Mouse (Mus musculus) forebrain, embryonic 15.5 days (tissue): ENCODE data around the gene Ppp6r3. TPM values are rescaled to one million over a fixed set of nuclear protein-coding genes. Genes with fewer than 3 reads are reported as not detected.

ENCODE experiments used
- ATAC-seq: fragments of 200-750 bp; cut with Nextera tagmentation; replicated peaks from 2 replicates; pipeline ENCODE4 v1.8.0; 2017; ENCODE audit warnings: mild to moderate bottlenecking, moderate TSS enrichment, moderate library complexity
- H3K27ac ChIP-seq: fragments of 300-500 bp; sonication (generic); replicated peaks from 2 replicates; pipeline ENCODE4 v1.5.1; 2015; ENCODE audit warnings: mild to moderate bottlenecking, inconsistent platforms
- H3K27me3 ChIP-seq: fragments of 300-500 bp; sonication (generic); 2 replicates; pipeline ENCODE4 v1.6.1; 2015; ENCODE audit warnings: inconsistent platforms
- H3K36me3 ChIP-seq: fragments of 300-500 bp; sonication (generic); 2 replicates; pipeline ENCODE4 v1.6.1; 2015; ENCODE audit warnings: mild to moderate bottlenecking, inconsistent platforms
- H3K4me1 ChIP-seq: fragments of 300-500 bp; sonication (generic); 2 replicates; pipeline ENCODE4 v1.6.1; 2015; ENCODE audit warnings: inconsistent platforms
- H3K4me2 ChIP-seq: fragments of 300-500 bp; sonication (generic); replicated peaks from 2 replicates; pipeline ENCODE4 v1.6.1; 2015; ENCODE audit warnings: mild to moderate bottlenecking, inconsistent platforms
- H3K4me3 ChIP-seq: fragments of 300-500 bp; sonication (generic); 2 replicates; pipeline ENCODE4 v1.5.1; 2015; ENCODE audit warnings: mild to moderate bottlenecking, inconsistent platforms
- H3K9ac ChIP-seq: fragments of 300-500 bp; sonication (generic); replicated peaks from 2 replicates; pipeline ENCODE4 v1.6.1; 2015; ENCODE audit warnings: mild to moderate bottlenecking, inconsistent platforms
- H3K9me3 ChIP-seq: fragments of 300-500 bp; sonication (generic); 2 replicates; pipeline ENCODE4 v1.6.1; 2016; ENCODE audit warnings: inconsistent platforms
- WGBS: fragments of 180-500 bp; shearing (Covaris S2); methylation state at CpG from one replicate; pipeline ENCODE4 v1.1.7; 2015; ENCODE audit warnings: mixed read lengths; 5-methylcytosine and 5-hydroxymethylcytosine counted together
- polyA plus RNA-seq: library from polyadenylated mRNA; unstranded; fragments of >200 nt; fragmentation: Nextera tagmentation; extraction: Ambion mirVana; gene quantifications from 2 replicates; pipeline ENCODE4 v1.2.1, GENCODE M21; 2015

Ppp6r3 gene
- polyA plus RNA-seq = 62.5 and 69.6 TPM in 2 replicates

GRCm38 (mm10) chr19:3575632-3576384 is at the start of gene Ppp6r3:
Gene Ppp6r3, minus strand, starts transcription at chr19:3575749.
- Histone ChIP-seq H3K27ac (peak within 1 kb of the TSS; percentile 97), H3K27me3 (no peaks in the 10 kb centered on the region), H3K4me1 (peaks cover 30% of the 10 kb centered on the region), H3K36me3 (no peaks in the 10 kb centered on the region), H3K4me2 (peak within 1 kb of the TSS; percentile 73), H3K9me3 (no peaks in the 10 kb centered on the region), H3K9ac (peak within 1 kb of the TSS; percentile 79), H3K4me3 (peak within 1 kb of the TSS; percentile 62)
- ATAC-seq = peak; percentile 96
- under 1% methylated on average over 50 of the region's 51 CpGs for WGBS

DNA sequence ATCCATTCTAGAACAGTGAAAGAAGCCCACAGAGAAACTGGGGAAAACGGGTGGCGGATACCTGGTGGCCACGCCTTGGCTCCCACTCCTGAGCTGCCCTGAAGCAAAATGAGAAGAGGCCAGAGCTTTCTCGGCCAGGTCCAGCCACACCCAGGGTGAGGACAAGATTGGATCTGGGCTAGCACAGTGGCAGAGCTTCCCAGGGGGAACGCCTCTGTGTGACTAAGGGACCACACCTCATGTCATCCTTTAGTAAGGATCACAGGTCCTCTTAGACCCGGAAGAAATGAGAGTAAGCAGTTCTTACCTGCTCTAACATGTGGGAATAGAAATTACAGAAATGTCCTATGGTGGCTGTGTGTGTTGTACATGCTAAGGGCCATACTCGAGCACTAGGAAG is 49.6 kb upstream of the Ppp6r3 start:
- Histone ChIP-seq H3K4me2 (no peak overlapping the region), H3K4me3 (no peak overlapping the region), H3K36me3 (peaks cover 8% of the 10 kb centered on the region), H3K27ac (no peak overlapping the region), H3K9me3 (no peaks in the 10 kb centered on the region), H3K27me3 (no peaks in the 10 kb centered on the region), H3K4me1 (no peaks in the 10 kb centered on the region), H3K9ac (no peak overlapping the region)
- no peak for ATAC-seq
- 91% methylated on average over 7 of the region's 7 CpGs for WGBS

- H3K4me3 ChIP-seq = no peak overlapping the region
- H3K4me1 ChIP-seq = no peaks in the 10 kb centered on the region
- H3K9me3 ChIP-seq = no peaks in the 10 kb centered on the region
- WGBS = 72% methylated on average over 5 of the region's 5 CpGs
- H3K36me3 ChIP-seq = peaks cover 20% of the 10 kb centered on the region
- no peak overlapping the region for H3K27ac ChIP-seq
- no peaks in the 10 kb centered on the region for H3K27me3 ChIP-seq
- ATAC-seq = no peak
- no peak overlapping the region for H3K4me2 ChIP-seq
- no peak overlapping the region for H3K9ac ChIP-seq
Observed at GRCm38 (mm10) chr19:3623824-3624223, 48.3 kb upstream of the Ppp6r3 start.

DNA sequence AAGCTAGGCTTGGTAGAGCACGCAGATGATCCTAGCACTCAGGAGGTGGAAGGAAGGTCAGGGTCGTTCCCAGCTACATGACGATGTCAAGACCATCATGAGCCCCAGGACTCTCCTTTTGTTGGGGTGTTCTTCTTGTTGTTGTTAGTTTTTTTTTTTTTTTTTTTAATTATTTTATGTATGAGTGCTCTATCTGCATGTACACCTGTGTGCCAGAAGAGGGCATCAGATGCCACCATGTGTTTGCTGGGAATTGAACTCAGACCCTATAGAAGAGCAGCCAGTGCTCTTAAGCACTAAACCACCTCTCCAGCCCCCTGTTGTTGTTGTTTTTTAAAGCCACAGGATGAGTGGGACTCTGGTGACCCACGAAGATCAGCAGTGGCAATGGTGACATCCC is 47.7 kb upstream of the Ppp6r3 start:
- Histone ChIP-seq H3K4me1 (no peaks in the 10 kb centered on the region), H3K4me2 (no peak overlapping the region), H3K9me3 (no peaks in the 10 kb centered on the region), H3K27ac (no peak overlapping the region), H3K4me3 (no peak overlapping the region), H3K27me3 (no peaks in the 10 kb centered on the region), H3K9ac (no peak overlapping the region), H3K36me3 (peaks cover 26% of the 10 kb centered on the region)
- 98% methylated on average over 4 of the region's 4 CpGs for WGBS
- no peak for ATAC-seq

GRCm38 (mm10) chr19:3620871-3621270 is 45.3 kb upstream of the Ppp6r3 start:
- no peaks in the 10 kb centered on the region for H3K4me1 ChIP-seq

DNA sequence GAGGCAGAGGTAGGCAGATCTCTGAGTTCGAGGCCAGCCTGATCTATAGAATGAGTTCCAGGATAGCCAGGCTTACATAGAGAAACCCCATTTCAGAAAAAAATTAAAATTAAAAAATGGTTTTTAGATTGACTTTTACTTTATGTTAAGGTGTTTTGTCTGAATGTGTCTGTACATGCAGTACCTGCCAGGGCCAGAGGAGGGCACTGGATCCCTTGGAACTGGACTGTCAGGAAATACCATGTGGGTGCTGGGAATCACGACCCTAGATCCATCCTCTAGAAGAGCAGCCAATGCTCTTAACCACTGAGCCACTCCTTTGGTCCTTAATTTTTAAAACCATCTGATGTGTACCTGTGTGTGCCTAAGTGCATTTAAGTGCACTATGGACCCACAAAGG is 43.8 kb upstream of the Ppp6r3 start:
- Histone ChIP-seq H3K9me3 (no peaks in the 10 kb centered on the region), H3K9ac (no peak overlapping the region), H3K4me3 (no peak overlapping the region), H3K27me3 (no peaks in the 10 kb centered on the region), H3K36me3 (peaks cover 26% of the 10 kb centered on the region), H3K27ac (no peak overlapping the region), H3K4me2 (no peak overlapping the region), H3K4me1 (no peaks in the 10 kb centered on the region)
- ATAC-seq = no peak
- WGBS = 90% methylated on average over 2 of the region's 2 CpGs

More at GRCm38 (mm10) chr19:3620871-3621270, 45.3 kb upstream of the Ppp6r3 start:
- H3K36me3 ChIP-seq = peaks cover 26% of the 10 kb centered on the region
- ATAC-seq = no peak
- no peak overlapping the region for H3K27ac ChIP-seq
- H3K9me3 ChIP-seq = no peaks in the 10 kb centered on the region
- H3K4me3 ChIP-seq = no peak overlapping the region
- 94% methylated on average over 10 of the region's 10 CpGs for WGBS
- H3K27me3 ChIP-seq = no peaks in the 10 kb centered on the region
- no peak overlapping the region for H3K9ac ChIP-seq
- H3K4me2 ChIP-seq = no peak overlapping the region

- no peak for ATAC-seq
- 92% methylated on average over 10 of the region's 10 CpGs for WGBS
- Histone ChIP-seq H3K36me3 (peaks cover 11% of the 10 kb centered on the region), H3K4me1 (no peaks in the 10 kb centered on the region), H3K4me2 (no peak overlapping the region), H3K9ac (no peak overlapping the region), H3K27ac (no peak overlapping the region), H3K9me3 (no peaks in the 10 kb centered on the region), H3K4me3 (no peak overlapping the region), H3K27me3 (no peaks in the 10 kb centered on the region)
Observed at GRCm38 (mm10) chr19:3613991-3614390, 38.4 kb upstream of the Ppp6r3 start.

- ATAC-seq = no peak
- no peak overlapping the region for H3K27ac ChIP-seq
- no peak overlapping the region for H3K4me3 ChIP-seq
- no peak overlapping the region for H3K9ac ChIP-seq
- H3K9me3 ChIP-seq = no peaks in the 10 kb centered on the region
- WGBS = 91% methylated on average over 4 of the region's 4 CpGs
- H3K4me1 ChIP-seq = no peaks in the 10 kb centered on the region
- H3K36me3 ChIP-seq = peaks cover 4% of the 10 kb centered on the region; the same call in 1 of the 2 replicates
- no peaks in the 10 kb centered on the region for H3K27me3 ChIP-seq
- no peak overlapping the region for H3K4me2 ChIP-seq
Observed at GRCm38 (mm10) chr19:3612534-3613273, 37.2 kb upstream of the Ppp6r3 start.

DNA sequence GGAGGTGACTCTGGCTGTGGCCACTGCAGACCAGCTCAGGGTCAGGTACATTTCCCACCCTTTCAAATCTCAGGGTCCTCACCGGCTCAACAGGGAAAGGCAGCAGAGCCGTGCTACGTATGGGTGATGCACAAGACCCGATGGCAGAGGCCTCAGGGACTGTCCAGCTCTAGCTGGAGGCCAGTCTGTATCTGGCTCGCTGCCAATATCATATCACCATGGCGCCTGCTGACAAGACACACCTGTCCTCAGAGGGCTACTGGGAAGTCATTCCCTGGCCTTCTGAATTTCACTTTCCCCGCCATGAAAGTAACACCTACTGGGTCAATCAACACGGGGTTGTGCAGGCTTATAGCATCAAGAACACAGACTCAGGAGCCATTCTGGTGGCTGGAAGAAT is 36.2 kb upstream of the Ppp6r3 start:
- no peak overlapping the region for H3K4me2 ChIP-seq
- no peaks in the 10 kb centered on the region for H3K4me1 ChIP-seq
- H3K36me3 ChIP-seq = peaks cover 4% of the 10 kb centered on the region; the same call in 1 of the 2 replicates
- ATAC-seq = no peak
- H3K27me3 ChIP-seq = no peaks in the 10 kb centered on the region
- no peak overlapping the region for H3K9ac ChIP-seq
- no peak overlapping the region for H3K27ac ChIP-seq
- 91% methylated on average over 8 of the region's 8 CpGs for WGBS
- H3K9me3 ChIP-seq = no peaks in the 10 kb centered on the region
- H3K4me3 ChIP-seq = no peak overlapping the region

- 97% methylated on average over 2 of the region's 2 CpGs for WGBS
- Histone ChIP-seq H3K9ac (no peak overlapping the region), H3K27ac (no peak overlapping the region), H3K4me2 (no peak overlapping the region), H3K4me3 (no peak overlapping the region), H3K4me1 (no peaks in the 10 kb centered on the region), H3K36me3 (peaks cover 4% of the 10 kb centered on the region; the same call in 1 of the 2 replicates), H3K9me3 (no peaks in the 10 kb centered on the region), H3K27me3 (no peaks in the 10 kb centered on the region)
- ATAC-seq = no peak
Observed at GRCm38 (mm10) chr19:3610886-3611285, 35.3 kb upstream of the Ppp6r3 start.

- Histone ChIP-seq H3K4me1 (no peaks in the 10 kb centered on the region), H3K36me3 (peaks cover 4% of the 10 kb centered on the region; the same call in 1 of the 2 replicates), H3K9ac (no peak overlapping the region), H3K4me2 (no peak overlapping the region), H3K27me3 (no peaks in the 10 kb centered on the region), H3K27ac (no peak overlapping the region), H3K9me3 (no peaks in the 10 kb centered on the region), H3K4me3 (no peak overlapping the region)
- 93% methylated on average over 10 of the region's 10 CpGs for WGBS
- no peak for ATAC-seq
Observed at GRCm38 (mm10) chr19:3609826-3610225, 34.3 kb upstream of the Ppp6r3 start.

DNA sequence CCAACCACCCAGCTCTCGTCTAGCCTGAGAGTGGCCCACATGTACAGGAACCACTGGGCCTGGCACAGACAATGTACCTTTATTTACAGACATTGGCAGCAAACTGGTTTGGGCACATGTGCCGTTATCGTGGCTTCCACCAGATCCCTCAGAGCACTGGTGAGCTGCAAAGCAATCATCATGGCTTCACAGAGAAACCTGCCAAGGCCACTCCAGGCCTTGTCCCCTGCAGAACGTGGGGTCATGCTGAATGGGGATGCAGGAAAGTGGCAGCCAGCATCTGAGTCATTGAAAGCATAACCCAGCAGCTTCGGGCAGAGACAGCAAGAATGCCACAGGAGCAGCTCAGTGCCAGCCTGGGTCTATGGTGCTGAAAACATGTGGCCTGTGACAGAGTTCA is 18.8 kb upstream of the Ppp6r3 start:
- H3K36me3 ChIP-seq = 0 out of 2 replicates have a peak, but pooled peaks cover 10% of the 10 kb centered on the region
- H3K27me3 ChIP-seq = no peaks in the 10 kb centered on the region
- no peak overlapping the region for H3K27ac ChIP-seq
- no peaks in the 10 kb centered on the region for H3K4me1 ChIP-seq
- no peak overlapping the region for H3K4me3 ChIP-seq
- H3K9ac ChIP-seq = no peak overlapping the region
- ATAC-seq = no peak
- WGBS = 93% methylated on average over 5 of the region's 5 CpGs
- no peaks in the 10 kb centered on the region for H3K9me3 ChIP-seq
- no peak overlapping the region for H3K4me2 ChIP-seq
